Mouse (Mus musculus): ENCODE data around the gene Zfand3. TPM values are rescaled to one million over a fixed set of nuclear protein-coding genes. Genes with fewer than 3 reads are reported as not detected.

Zfand3 gene
- polyA plus RNA-seq, 1 experiment = 138 TPM

- Histone ChIP-seq H3K79me2 (ENCODE audit: control insufficient read depth, insufficient read depth) (no peaks in the 10 kb centered on the region), H3K36me3 (ENCODE audit: control insufficient read depth, insufficient read depth) (no peaks in the 10 kb centered on the region), H3ac (ENCODE audit: control insufficient read depth, insufficient read length) (no peak overlapping the region), H3K4me3 (no peak overlapping the region), H3K27me3 (ENCODE audit: control insufficient read depth, insufficient read depth, insufficient read length) (no peaks in the 10 kb centered on the region), H3K4me2 (ENCODE audit: low read depth) (no peak overlapping the region)
- TF ChIP-seq MAX (IDR thresholded peaks at IDR 0.05; ENCODE audit: low read depth) = no peak
- no peak for TF ChIP-seq CEBPB (IDR thresholded peaks at IDR 0.05; ENCODE audit: insufficient read depth, poor library complexity, severe bottlenecking)
- TF ChIP-seq MYOD1 (IDR thresholded peaks at IDR 0.05; ENCODE audit: control insufficient read depth in 1 of 3, insufficient read length in 2 of 3, low read depth in 2 of 3) = no peak
- TF ChIP-seq E2F4 (IDR thresholded peaks at IDR 0.05; ENCODE audit: insufficient read depth) = no peak
- TF ChIP-seq MYOG (IDR thresholded peaks at IDR 0.05; ENCODE audit: control insufficient read depth in 1 of 3, insufficient read depth in 1 of 3, insufficient read length in 2 of 3, low read depth in 2 of 3) = no peak
These were observed 11.0 kb upstream of the Zfand3 start for GRCm38 (mm10) chr17:29993488-29993887.

GRCm38 (mm10) chr17:29994011-29994410 lies 10.5 kb upstream of the Zfand3 start:
- Histone ChIP-seq H3K36me3 (ENCODE audit: control insufficient read depth, insufficient read depth) (no peaks in the 10 kb centered on the region), H3K4me3 (no peak overlapping the region), H3ac (ENCODE audit: control insufficient read depth, insufficient read length) (no peak overlapping the region), H3K4me2 (ENCODE audit: low read depth) (peak overlapping the region; percentile 12), H3K79me2 (ENCODE audit: control insufficient read depth, insufficient read depth) (no peaks in the 10 kb centered on the region), H3K27me3 (ENCODE audit: control insufficient read depth, insufficient read depth, insufficient read length) (no peaks in the 10 kb centered on the region)
- no peak for TF ChIP-seq MYOG (IDR thresholded peaks at IDR 0.05; ENCODE audit: control insufficient read depth in 1 of 3, insufficient read depth in 1 of 3, insufficient read length in 2 of 3, low read depth in 2 of 3)

GRCm38 (mm10) chr17:29994459-29994858 lies 10.1 kb upstream of the Zfand3 start:
- no peak overlapping the region for H3K4me2 ChIP-seq (ENCODE audit: low read depth)
- H3ac ChIP-seq (ENCODE audit: control insufficient read depth, insufficient read length) = no peak overlapping the region
- H3K4me3 ChIP-seq = no peak overlapping the region
- no peaks in the 10 kb centered on the region for H3K36me3 ChIP-seq (ENCODE audit: control insufficient read depth, insufficient read depth)
- H3K27me3 ChIP-seq (ENCODE audit: control insufficient read depth, insufficient read depth, insufficient read length) = no peaks in the 10 kb centered on the region
- H3K79me2 ChIP-seq (ENCODE audit: control insufficient read depth, insufficient read depth) = no peaks in the 10 kb centered on the region
- TF ChIP-seq TCF3 (IDR thresholded peaks at IDR 0.05; ENCODE audit: insufficient read length, low read depth) (no peak), REST (IDR thresholded peaks at IDR 0.05; ENCODE audit: insufficient read depth, insufficient read length) (no peak), MYOG (IDR thresholded peaks at IDR 0.05; ENCODE audit: control insufficient read depth in 1 of 3, insufficient read depth in 1 of 3, insufficient read length in 2 of 3, low read depth in 2 of 3) (no peak), POLR2A (IDR thresholded peaks at IDR 0.05; ENCODE audit: insufficient read length, low read depth) (no peak), SRF (IDR thresholded peaks at IDR 0.05; ENCODE audit: control insufficient read depth, insufficient read length, low read depth) (no peak), TCF12 (IDR thresholded peaks at IDR 0.05; ENCODE audit: insufficient read depth, poor library complexity, severe bottlenecking) (no peak), POLR2AphosphoS2 (IDR thresholded peaks at IDR 0.05; ENCODE audit: insufficient read length, low read depth) (no peak), MYOD1 (IDR thresholded peaks at IDR 0.05; ENCODE audit: control insufficient read depth in 1 of 3, insufficient read length in 2 of 3, low read depth in 2 of 3) (no peak), CEBPB (IDR thresholded peaks at IDR 0.05; ENCODE audit: insufficient read depth, poor library complexity, severe bottlenecking) (no peak), USF1 (IDR thresholded peaks at IDR 0.05; ENCODE audit: low read depth) (no peak), E2F4 (IDR thresholded peaks at IDR 0.05; ENCODE audit: insufficient read depth) (no peak), MAX (IDR thresholded peaks at IDR 0.05; ENCODE audit: low read depth) (no peak)

GRCm38 (mm10) chr17:29995986-29996385 lies 8.5 kb upstream of the Zfand3 start:
- no peak overlapping the region for H3K4me3 ChIP-seq

GRCm38 (mm10) chr17:29997726-29998125 lies 6.8 kb upstream of the Zfand3 start:
- Histone ChIP-seq H3K4me2 (ENCODE audit: low read depth) (no peak overlapping the region), H3K36me3 (ENCODE audit: control insufficient read depth, insufficient read depth) (no peaks in the 10 kb centered on the region), H3K4me3 (no peak overlapping the region), H3ac (ENCODE audit: control insufficient read depth, insufficient read length) (no peak overlapping the region), H3K27me3 (ENCODE audit: control insufficient read depth, insufficient read depth, insufficient read length) (no peaks in the 10 kb centered on the region), H3K79me2 (ENCODE audit: control insufficient read depth, insufficient read depth) (no peaks in the 10 kb centered on the region)
- no peak for TF ChIP-seq MAX (IDR thresholded peaks at IDR 0.05; ENCODE audit: low read depth)
- TF ChIP-seq USF1 (IDR thresholded peaks at IDR 0.05; ENCODE audit: low read depth) = no peak
- no peak for TF ChIP-seq CEBPB (IDR thresholded peaks at IDR 0.05; ENCODE audit: insufficient read depth, poor library complexity, severe bottlenecking)
- no peak for TF ChIP-seq POLR2A (IDR thresholded peaks at IDR 0.05; ENCODE audit: insufficient read length, low read depth)
- TF ChIP-seq TCF12 (IDR thresholded peaks at IDR 0.05; ENCODE audit: insufficient read depth, poor library complexity, severe bottlenecking) = no peak
- no peak for TF ChIP-seq TCF3 (IDR thresholded peaks at IDR 0.05; ENCODE audit: insufficient read length, low read depth)
- TF ChIP-seq MYOD1 (IDR thresholded peaks at IDR 0.05; ENCODE audit: control insufficient read depth in 1 of 3, insufficient read length in 2 of 3, low read depth in 2 of 3) = no peak
- TF ChIP-seq MYOG (IDR thresholded peaks at IDR 0.05; ENCODE audit: control insufficient read depth in 1 of 3, insufficient read depth in 1 of 3, insufficient read length in 2 of 3, low read depth in 2 of 3) = no peak
- no peak for TF ChIP-seq E2F4 (IDR thresholded peaks at IDR 0.05; ENCODE audit: insufficient read depth)
- no peak for TF ChIP-seq POLR2AphosphoS2 (IDR thresholded peaks at IDR 0.05; ENCODE audit: insufficient read length, low read depth)

More at GRCm38 (mm10) chr17:29995986-29996385, 8.5 kb upstream of the Zfand3 start:
- Histone ChIP-seq H3K4me2 (ENCODE audit: low read depth) (no peak overlapping the region), H3ac (ENCODE audit: control insufficient read depth, insufficient read length) (no peak overlapping the region), H3K27me3 (ENCODE audit: control insufficient read depth, insufficient read depth, insufficient read length) (no peaks in the 10 kb centered on the region), H3K79me2 (ENCODE audit: control insufficient read depth, insufficient read depth) (no peaks in the 10 kb centered on the region), H3K36me3 (ENCODE audit: control insufficient read depth, insufficient read depth) (no peaks in the 10 kb centered on the region)
- no peak for TF ChIP-seq USF1 (IDR thresholded peaks at IDR 0.05; ENCODE audit: low read depth)
- TF ChIP-seq MYOG (IDR thresholded peaks at IDR 0.05; ENCODE audit: control insufficient read depth in 1 of 3, insufficient read depth in 1 of 3, insufficient read length in 2 of 3, low read depth in 2 of 3) = no peak
- TF ChIP-seq E2F4 (IDR thresholded peaks at IDR 0.05; ENCODE audit: insufficient read depth) = no peak
- no peak for TF ChIP-seq MAX (IDR thresholded peaks at IDR 0.05; ENCODE audit: low read depth)
- no peak for TF ChIP-seq TCF3 (IDR thresholded peaks at IDR 0.05; ENCODE audit: insufficient read length, low read depth)
- no peak for TF ChIP-seq POLR2A (IDR thresholded peaks at IDR 0.05; ENCODE audit: insufficient read length, low read depth)
- no peak for TF ChIP-seq REST (IDR thresholded peaks at IDR 0.05; ENCODE audit: insufficient read depth, insufficient read length)
- TF ChIP-seq MYOD1 (IDR thresholded peaks at IDR 0.05; ENCODE audit: control insufficient read depth in 1 of 3, insufficient read length in 2 of 3, low read depth in 2 of 3) = no peak
- TF ChIP-seq SRF (IDR thresholded peaks at IDR 0.05; ENCODE audit: control insufficient read depth, insufficient read length, low read depth) = no peak
- TF ChIP-seq CEBPB (IDR thresholded peaks at IDR 0.05; ENCODE audit: insufficient read depth, poor library complexity, severe bottlenecking) = no peak
